Mouse (Mus musculus) thymus, adult 2 months (tissue): ENCODE data around the gene Helz. TPM values are rescaled to one million over a fixed set of nuclear protein-coding genes. Genes with fewer than 3 reads are reported as not detected.

Source experiments
- DNase-seq: peaks from one replicate; pipeline ENCODE4 v3.0.0; 2021
- H3K27ac ChIP-seq: fragments of 200-500 bp; 2 replicates; pipeline ENCODE4 v1.5.1; 2012; ENCODE audit warnings: low read length, control low read depth; ENCODE audit not compliant: control insufficient read depth, insufficient read depth
- H3K27me3 ChIP-seq: fragments of 200-500 bp; 2 replicates; pipeline ENCODE4 v1.6.1; 2012; ENCODE audit warnings: mild to moderate bottlenecking, low read length, moderate library complexity, mixed read lengths; ENCODE audit not compliant: control insufficient read depth, insufficient read depth
- H3K36me3 ChIP-seq: fragments of 200-500 bp; 2 replicates; pipeline ENCODE4 v1.6.1; 2012; ENCODE audit warnings: mild to moderate bottlenecking, low read length, moderate library complexity; ENCODE audit not compliant: control insufficient read depth, insufficient read depth
- H3K4me1 ChIP-seq: fragments of 200-500 bp; replicated peaks from 2 replicates; pipeline ENCODE4 v1.6.1; 2012; ENCODE audit warnings: low read length; ENCODE audit not compliant: control insufficient read depth, insufficient read depth
- H3K4me3 ChIP-seq: fragments of 200-500 bp; 2 replicates; pipeline ENCODE4 v1.5.1; 2012; ENCODE audit warnings: mild to moderate bottlenecking, low read length, control low read depth, moderate library complexity; ENCODE audit not compliant: control insufficient read depth, insufficient read depth
- CTCF ChIP-seq: fragments of 200-500 bp; IDR thresholded peaks from 2 replicates; pipeline ENCODE4 v1.5.1; 2012; ENCODE audit warnings: mild to moderate bottlenecking, control low read depth, low read length, moderate library complexity, borderline replicate concordance; ENCODE audit not compliant: control insufficient read depth, poor library complexity, insufficient read depth; ENCODE audit errors: extremely low read depth
- POLR2A ChIP-seq: fragments of 200-500 bp; IDR thresholded peaks from 2 replicates; pipeline ENCODE4 v1.6.1; 2012; ENCODE audit warnings: mild to moderate bottlenecking, low read length, control low read depth, moderate library complexity; ENCODE audit not compliant: control insufficient read depth, poor library complexity, insufficient read depth; ENCODE audit errors: extremely low read depth
- WGBS: fragments of 180-500 bp; shearing (Covaris S2); methylation state at CpG from one replicate; pipeline ENCODE4 v1.1.7; 2018; 5-methylcytosine and 5-hydroxymethylcytosine counted together
- polyA plus RNA-seq: library from polyadenylated mRNA; depleted of rRNA; stranded (reverse); fragments of >200 nt; gene quantifications from 2 replicates; pipeline ENCODE4 v1.2.3, GENCODE M21; 2012

The Helz gene
- polyA plus RNA-seq, 1 experiment: 66.9 TPM

GRCm38 (mm10) chr11:107650422-107651051 lies 102.8 kb downstream of the Helz start:
- no peak for TF ChIP-seq POLR2A
- TF ChIP-seq CTCF: no peak
- WGBS: 91% methylated on average over 6 of the region's 6 CpGs
- Histone ChIP-seq H3K4me3 (no peak overlapping the region), H3K27me3 (no peaks in the 10 kb centered on the region), H3K36me3 (peaks cover 62% of the 10 kb centered on the region), H3K4me1 (0 out of 2 replicates have a peak, but pooled peaks cover under 1% of the 10 kb centered on the region), H3K27ac (no peak overlapping the region)
- no peak for DNase-seq

- Histone ChIP-seq H3K36me3 (peaks cover 64% of the 10 kb centered on the region), H3K27ac (no peak overlapping the region), H3K27me3 (no peaks in the 10 kb centered on the region), H3K4me3 (no peak overlapping the region), H3K4me1 (no peaks in the 10 kb centered on the region)
- TF ChIP-seq CTCF: no peak
- no peak for TF ChIP-seq POLR2A
- WGBS: 95% methylated on average over 7 of the region's 7 CpGs
- DNase-seq: no peak
Measured at GRCm38 (mm10) chr11:107651391-107651790, 103.7 kb downstream of the Helz start.

GRCm38 (mm10) chr11:107652137-107652536 lies 104.4 kb downstream of the Helz start:
- no peaks in the 10 kb centered on the region for H3K4me1 ChIP-seq
- H3K36me3 ChIP-seq: peaks cover 66% of the 10 kb centered on the region
- no peak overlapping the region for H3K27ac ChIP-seq
- WGBS: 73% methylated on average over 8 of the region's 8 CpGs
- TF ChIP-seq CTCF: no peak
- TF ChIP-seq POLR2A: no peak
- DNase-seq: no peak
- no peaks in the 10 kb centered on the region for H3K27me3 ChIP-seq
- H3K4me3 ChIP-seq: no peak overlapping the region

GRCm38 (mm10) chr11:107655538-107655937 lies 107.8 kb downstream of the Helz start:
- 97% methylated on average over 4 of the region's 4 CpGs for WGBS

GRCm38 (mm10) chr11:107657117-107657516 lies 109.4 kb downstream of the Helz start:
- Histone ChIP-seq H3K36me3 (peaks cover 49% of the 10 kb centered on the region), H3K27me3 (no peaks in the 10 kb centered on the region), H3K4me1 (no peaks in the 10 kb centered on the region), H3K4me3 (no peak overlapping the region), H3K27ac (no peak overlapping the region)
- TF ChIP-seq POLR2A: no peak
- no peak for TF ChIP-seq CTCF
- WGBS: 97% methylated on average over 5 of the region's 5 CpGs
- no peak for DNase-seq

More at GRCm38 (mm10) chr11:107655538-107655937, 107.8 kb downstream of the Helz start:
- TF ChIP-seq POLR2A: no peak
- DNase-seq: no peak
- peaks cover 49% of the 10 kb centered on the region for H3K36me3 ChIP-seq
- H3K4me1 ChIP-seq: no peaks in the 10 kb centered on the region
- no peak overlapping the region for H3K4me3 ChIP-seq
- no peaks in the 10 kb centered on the region for H3K27me3 ChIP-seq
- no peak overlapping the region for H3K27ac ChIP-seq

GRCm38 (mm10) chr11:107660452-107660851 lies 112.7 kb downstream of the Helz start:
- TF ChIP-seq CTCF (no peak), POLR2A (no peak)
- DNase-seq: no peak
- H3K27ac ChIP-seq: no peak overlapping the region
- peaks cover 71% of the 10 kb centered on the region for H3K36me3 ChIP-seq
- no peak overlapping the region for H3K4me3 ChIP-seq
- H3K4me1 ChIP-seq: no peaks in the 10 kb centered on the region
- 94% methylated on average over 4 of the region's 4 CpGs for WGBS
- H3K27me3 ChIP-seq: no peaks in the 10 kb centered on the region

GRCm38 (mm10) chr11:107662666-107663065 lies 114.9 kb downstream of the Helz start:
- 95% methylated on average over 5 of the region's 5 CpGs for WGBS
- Histone ChIP-seq H3K4me3 (no peak overlapping the region), H3K36me3 (peaks cover 69% of the 10 kb centered on the region), H3K27me3 (no peaks in the 10 kb centered on the region), H3K4me1 (peaks cover under 1% of the 10 kb centered on the region; the same call in 1 of the 2 replicates), H3K27ac (no peak overlapping the region)
- TF ChIP-seq CTCF (no peak), POLR2A (no peak)
- no peak for DNase-seq
